Mouse (Mus musculus): ENCODE data around the gene Rtkn.
A peak's percentile ranks its signal among the peaks of the same experiment; 100 is the strongest.

Gene Rtkn

DNA sequence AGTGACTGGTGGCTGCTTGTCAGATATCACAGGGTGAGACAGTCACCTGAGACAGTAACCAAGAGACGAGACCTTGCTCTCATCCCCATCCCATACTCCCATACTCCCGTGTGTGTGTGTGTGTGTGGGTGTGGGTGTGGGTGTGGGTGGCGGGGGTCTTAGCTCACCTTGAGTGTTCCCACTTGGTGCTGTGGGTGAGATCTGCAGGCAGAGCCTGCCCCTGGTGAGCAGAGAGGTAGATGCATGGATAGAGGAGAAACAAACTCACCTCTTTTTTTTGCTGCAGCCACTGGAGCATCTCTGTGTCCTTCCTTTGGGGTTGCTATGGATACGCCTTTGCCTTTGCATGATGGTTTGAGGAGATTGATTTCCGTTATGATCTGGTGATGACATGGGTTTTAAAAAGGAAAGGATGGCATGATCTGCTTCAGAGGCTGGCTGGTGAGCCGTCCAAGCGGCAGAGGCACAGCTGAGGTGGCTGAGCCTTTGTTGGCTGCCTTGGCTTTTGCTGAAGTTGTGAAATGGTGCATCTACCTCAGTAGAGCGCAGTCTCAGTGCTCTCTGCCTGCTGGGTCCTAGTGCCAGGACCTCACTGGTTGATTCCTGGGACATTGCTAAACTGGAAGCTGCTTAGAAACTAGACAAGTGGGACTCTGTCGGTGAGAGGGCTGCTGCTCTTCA, 37.1 kb downstream of the Rtkn start:
- no peak for DNase-seq (ENCODE audit: low spot score in 2 of 2)

GRCm38 (mm10) chr6:83175996-83176395, 40.7 kb downstream of the Rtkn start:
- no peak for DNase-seq (ENCODE audit: low spot score in 2 of 2)

- DNase-seq (ENCODE audit: low spot score in 2 of 2) = no peak
Observed at GRCm38 (mm10) chr6:83179390-83180117, 44.3 kb downstream of the Rtkn start.

DNA sequence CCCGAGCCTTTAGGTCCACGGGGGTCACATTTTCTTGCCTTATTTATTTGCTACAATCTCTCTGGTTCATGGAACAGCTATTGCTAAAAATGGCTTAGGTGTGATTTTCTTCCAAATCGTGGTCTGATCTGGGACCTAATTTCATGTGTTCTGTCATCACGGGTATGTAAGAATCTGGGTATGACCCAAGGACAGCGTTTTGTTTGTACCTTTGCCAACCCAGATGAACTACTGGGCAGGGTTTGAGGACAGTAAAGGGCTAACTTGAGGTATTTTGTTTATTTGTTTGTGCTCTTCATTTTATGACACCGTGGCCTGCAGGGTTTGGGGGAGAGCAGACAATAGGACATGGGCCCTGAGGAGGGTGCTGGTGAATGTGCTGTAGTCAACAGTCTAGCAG, 45.3 kb downstream of the Rtkn start:
- DNase-seq (ENCODE audit: low spot score in 2 of 2) = no peak

DNA sequence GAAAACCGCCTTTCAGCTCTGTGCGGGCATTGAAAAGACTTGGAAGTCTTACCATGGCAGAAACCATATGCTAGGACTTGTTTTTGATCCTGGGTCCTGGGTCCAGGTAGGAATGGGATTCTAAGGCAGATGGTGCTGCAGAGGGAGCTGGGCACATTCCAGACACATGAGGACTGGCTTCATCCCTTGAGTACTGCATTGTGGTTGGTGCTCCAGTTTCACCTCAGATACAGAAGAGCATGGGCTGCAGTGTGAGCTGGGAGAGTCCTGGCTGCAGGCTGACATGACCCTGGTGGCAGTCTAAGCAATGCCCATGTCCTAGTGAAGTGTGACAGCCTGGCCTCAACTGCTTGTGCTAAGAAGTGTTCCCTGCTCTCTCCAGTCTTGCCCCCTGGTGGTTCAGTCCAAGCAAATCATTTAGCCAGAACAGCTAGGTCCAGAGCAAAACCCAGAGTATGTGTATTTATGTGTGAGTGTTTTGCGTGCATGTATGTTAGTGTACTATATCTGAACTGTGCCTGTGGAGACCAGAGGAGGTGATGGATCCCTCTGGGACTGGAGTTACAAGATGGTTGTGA, 49.7 kb downstream of the Rtkn start:
- no peak for DNase-seq (ENCODE audit: low spot score in 2 of 2)

GRCm38 (mm10) chr6:83185895-83186861, 50.9 kb downstream of the Rtkn start:
- DNase-seq (ENCODE audit: low spot score in 2 of 2) = peak; percentile 40 to 43

DNA sequence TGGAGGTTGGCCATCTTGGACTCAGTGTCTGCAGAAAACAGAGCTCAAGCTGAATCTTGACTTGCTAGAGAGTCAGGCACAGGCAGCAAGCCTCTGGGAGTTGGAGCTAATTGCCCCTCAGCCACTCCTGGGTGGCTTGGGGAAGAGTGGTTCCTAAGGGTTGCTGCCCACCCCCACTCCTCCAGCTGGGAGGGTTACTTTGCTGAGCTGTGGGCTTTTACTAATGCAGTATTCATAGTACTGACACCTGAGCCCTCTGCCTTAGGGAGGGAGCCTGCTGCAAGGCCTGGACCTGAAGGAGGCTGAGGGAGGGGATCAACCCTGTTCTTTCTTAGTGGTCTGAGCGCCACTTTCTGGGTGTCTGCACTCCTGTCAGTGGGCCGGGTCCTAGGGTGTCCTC, 51.7 kb downstream of the Rtkn start:
- no peak for DNase-seq (ENCODE audit: low spot score in 2 of 2)

GRCm38 (mm10) chr6:83193571-83193970, 58.3 kb downstream of the Rtkn start:
- no peak for DNase-seq (ENCODE audit: low spot score in 2 of 2)

GRCm38 (mm10) chr6:83197345-83198004, 62.2 kb downstream of the Rtkn start:
- DNase-seq (ENCODE audit: low spot score in 2 of 2) = no peak
